Mouse (Mus musculus): ENCODE measurements around the gene Ces1b.

Gene Ces1b

DNA sequence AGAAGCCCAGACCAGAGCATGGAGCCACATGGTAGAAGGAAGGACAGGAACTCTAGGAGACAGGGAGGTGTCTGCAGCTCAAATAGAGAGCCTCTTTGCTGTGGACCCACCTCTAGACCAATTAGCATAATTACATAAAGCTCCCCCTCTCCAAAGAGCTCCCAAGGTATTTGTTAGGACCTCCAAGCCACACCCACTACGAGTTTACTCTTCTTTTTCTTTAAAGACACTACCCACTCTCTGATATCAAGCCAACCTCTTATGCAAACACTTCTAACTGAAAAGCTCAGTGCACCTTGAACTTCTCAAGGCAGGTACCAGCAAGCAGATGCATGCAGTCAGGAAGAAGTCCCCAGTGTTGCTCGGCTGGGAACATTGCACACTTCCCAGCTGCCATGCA, at the start of gene Ces1b:
Gene Ces1b, minus strand, starts transcription at position 131 of the 400 bp plus-strand sequence.
- ATAC-seq (ENCODE audit: insufficient number of reproducible peaks, low FRiP score, low TSS enrichment), result no peak

DNA sequence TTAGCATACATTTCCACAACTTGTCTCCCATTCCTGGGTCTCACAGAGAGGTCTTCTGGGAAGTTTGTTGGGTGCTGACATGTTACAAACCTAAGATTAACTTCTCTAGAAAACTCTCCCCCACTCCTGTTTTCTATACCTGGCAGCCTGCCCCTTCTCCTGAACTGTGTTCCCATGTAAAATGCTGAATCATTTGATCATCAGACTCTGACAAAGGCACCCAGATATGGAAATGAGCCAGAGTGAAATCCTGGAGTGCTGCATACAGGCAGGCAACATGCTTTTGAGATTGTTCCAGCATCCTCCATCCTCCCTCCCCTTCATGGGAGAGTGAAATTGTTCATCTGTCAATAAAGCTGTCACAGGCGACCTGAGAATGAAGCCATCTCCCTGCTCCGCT, 46.7 kb upstream of the Ces1b start:
- ATAC-seq (ENCODE audit: insufficient number of reproducible peaks, low FRiP score, low TSS enrichment), result no peak

- no peak for ATAC-seq (ENCODE audit: insufficient number of reproducible peaks, low FRiP score, low TSS enrichment)
Measured at GRCm38 (mm10) chr8:93122005-93122404, 42.2 kb upstream of the Ces1b start.

GRCm38 (mm10) chr8:93095376-93095775, 15.6 kb upstream of the Ces1b start:
- peak; percentile 76; the same call in 1 of the 2 replicates for ATAC-seq (ENCODE audit: insufficient number of reproducible peaks, low FRiP score, low TSS enrichment)

DNA sequence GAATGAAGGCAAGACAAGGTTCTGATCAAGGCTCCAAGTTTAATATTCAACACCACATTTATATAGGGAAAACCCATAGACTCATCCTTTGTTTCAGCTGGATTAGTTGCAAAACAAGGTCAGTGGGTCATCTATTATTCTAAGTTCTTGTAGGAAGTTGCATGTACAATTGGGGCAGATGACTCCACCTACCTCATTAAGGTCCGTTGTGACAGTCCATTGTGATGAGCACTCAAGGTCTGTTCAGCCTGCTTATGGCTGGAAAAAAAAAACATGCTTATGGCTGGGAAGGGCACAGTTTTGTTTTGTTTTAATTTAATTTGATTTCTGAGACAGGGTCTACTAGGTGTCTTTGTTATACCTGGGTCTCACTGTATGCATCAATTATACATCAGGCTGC, 11.5 kb upstream of the Ces1b start:
- ATAC-seq (ENCODE audit: insufficient number of reproducible peaks, low FRiP score, low TSS enrichment), result no peak

DNA sequence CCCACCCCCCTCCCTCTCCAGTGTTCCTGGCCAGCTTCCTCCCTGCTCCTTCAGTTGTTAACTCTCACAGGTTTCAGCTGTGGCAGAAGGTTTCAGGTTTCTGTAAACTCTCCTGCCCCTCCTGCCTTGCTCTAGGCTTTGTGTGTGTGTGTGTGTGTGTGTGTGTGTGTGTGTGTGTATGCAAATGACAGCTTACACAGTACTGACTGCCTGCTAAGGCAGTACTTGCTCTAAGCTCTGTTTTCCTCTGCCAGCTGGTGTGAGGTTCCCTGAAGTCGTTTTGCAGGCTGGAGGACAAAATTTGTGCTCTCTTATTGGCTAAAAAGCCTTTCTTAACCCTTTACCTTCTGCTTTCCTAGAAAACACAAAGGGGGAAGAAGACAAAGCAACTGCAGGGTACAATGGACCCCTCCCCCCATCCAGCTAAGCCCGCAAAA, 8.9 kb upstream of the Ces1b start:
- ATAC-seq (ENCODE audit: insufficient number of reproducible peaks, low FRiP score, low TSS enrichment), result no peak

GRCm38 (mm10) chr8:93088193-93088592, 8.4 kb upstream of the Ces1b start:
- no peak for ATAC-seq (ENCODE audit: insufficient number of reproducible peaks, low FRiP score, low TSS enrichment)

GRCm38 (mm10) chr8:93075251-93075650, 4.6 kb downstream of the Ces1b start:
- no peak for ATAC-seq (ENCODE audit: insufficient number of reproducible peaks, low FRiP score, low TSS enrichment)

GRCm38 (mm10) chr8:93063416-93064117, 16.2 kb downstream of the Ces1b start:
- ATAC-seq (ENCODE audit: insufficient number of reproducible peaks, low FRiP score, low TSS enrichment), result no peak

DNA sequence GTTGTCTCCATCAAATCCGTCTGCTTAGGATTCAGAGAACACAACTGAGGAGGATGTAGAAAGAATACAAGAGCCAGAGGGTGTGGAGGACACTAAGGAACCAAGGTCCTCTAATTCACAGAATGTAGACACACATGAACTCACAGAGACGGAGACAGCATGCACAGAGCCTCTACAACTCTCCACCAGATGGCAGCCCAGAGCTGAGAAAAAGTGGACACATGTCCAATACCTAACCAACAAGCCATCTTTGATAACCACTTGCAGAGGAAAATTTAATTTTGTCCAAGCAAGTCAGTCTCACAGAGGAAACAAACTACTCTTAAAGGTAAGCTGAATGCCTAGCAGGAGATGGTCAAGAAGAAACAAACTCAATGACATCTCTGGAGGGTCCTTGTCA, 20.6 kb downstream of the Ces1b start:
- peak; percentile 31; the same call in 1 of the 2 replicates for ATAC-seq (ENCODE audit: insufficient number of reproducible peaks, low FRiP score, low TSS enrichment)

- no peak for ATAC-seq (ENCODE audit: insufficient number of reproducible peaks, low FRiP score, low TSS enrichment)
Measured at GRCm38 (mm10) chr8:93055238-93055637, 24.6 kb downstream of the Ces1b start.

DNA sequence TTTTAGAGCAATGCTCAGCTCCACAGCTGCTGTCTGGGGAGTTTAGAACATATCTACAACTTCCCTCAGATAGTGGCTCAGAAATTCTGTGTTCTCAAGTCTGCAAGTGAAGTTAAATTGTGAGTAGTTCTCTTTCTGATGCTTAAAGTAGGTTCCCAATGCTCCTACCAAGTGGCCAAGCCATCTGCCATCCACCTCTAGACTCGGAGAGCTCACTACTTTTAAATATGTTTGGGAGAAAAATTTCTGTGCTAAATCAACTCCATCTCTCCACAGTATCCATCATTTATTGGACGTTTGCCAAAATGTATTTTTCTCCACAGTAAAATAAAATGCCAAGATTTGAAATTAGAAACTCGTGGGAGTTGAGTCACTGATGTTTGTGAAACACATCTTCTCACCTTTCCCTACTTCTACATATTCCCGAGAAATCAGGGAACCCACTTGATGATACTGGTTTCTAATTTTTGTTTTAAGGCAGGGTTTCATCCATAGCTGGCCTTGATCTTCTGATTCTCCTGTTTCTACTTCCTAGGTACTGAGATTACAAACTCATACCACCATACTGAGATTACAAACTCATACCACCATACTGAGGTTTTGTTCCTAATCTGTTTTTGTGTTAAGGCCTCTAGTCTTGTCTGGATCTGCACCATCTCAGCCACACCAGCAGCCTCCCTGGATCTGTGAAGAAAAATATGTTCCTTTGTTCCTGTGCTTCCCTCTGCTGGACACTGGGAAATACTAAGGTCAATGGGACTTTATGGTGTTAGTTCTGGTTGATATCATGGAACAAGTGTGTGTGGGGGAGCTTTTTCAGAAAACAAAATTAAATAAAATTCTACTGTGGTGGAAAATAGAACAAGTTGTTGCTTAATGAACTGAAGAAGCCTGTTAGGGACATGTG, 31.1 kb downstream of the Ces1b start:
- ATAC-seq (ENCODE audit: insufficient number of reproducible peaks, low FRiP score, low TSS enrichment), result no peak

DNA sequence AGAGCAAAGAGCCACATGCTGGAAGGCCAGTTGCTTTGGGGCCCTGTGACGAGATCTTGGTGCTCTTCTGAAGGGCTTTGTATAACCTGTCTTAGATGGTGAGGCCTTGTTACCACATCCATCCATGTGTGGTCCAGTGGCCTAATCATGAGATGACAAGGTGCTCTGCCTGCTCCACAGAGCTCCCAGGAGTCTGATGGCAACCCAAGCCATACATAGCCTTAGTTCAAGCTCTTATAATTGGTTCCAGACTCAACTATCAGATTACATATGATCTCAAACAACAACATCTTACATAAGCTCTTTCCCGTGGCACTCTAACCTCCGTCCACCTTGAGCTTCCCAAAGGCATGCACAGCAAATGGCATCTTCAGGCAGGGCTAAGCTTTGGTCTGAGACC, 31.7 kb downstream of the Ces1b start, which contains the start of gene Ces1a:
Gene Ces1a, minus strand, starts transcription at position 101 of the 400 bp plus-strand sequence.
- no peak for ATAC-seq (ENCODE audit: insufficient number of reproducible peaks, low FRiP score, low TSS enrichment)

- no peak for ATAC-seq (ENCODE audit: insufficient number of reproducible peaks, low FRiP score, low TSS enrichment)
Measured at GRCm38 (mm10) chr8:93043083-93043482, 36.7 kb downstream of the Ces1b start.

DNA sequence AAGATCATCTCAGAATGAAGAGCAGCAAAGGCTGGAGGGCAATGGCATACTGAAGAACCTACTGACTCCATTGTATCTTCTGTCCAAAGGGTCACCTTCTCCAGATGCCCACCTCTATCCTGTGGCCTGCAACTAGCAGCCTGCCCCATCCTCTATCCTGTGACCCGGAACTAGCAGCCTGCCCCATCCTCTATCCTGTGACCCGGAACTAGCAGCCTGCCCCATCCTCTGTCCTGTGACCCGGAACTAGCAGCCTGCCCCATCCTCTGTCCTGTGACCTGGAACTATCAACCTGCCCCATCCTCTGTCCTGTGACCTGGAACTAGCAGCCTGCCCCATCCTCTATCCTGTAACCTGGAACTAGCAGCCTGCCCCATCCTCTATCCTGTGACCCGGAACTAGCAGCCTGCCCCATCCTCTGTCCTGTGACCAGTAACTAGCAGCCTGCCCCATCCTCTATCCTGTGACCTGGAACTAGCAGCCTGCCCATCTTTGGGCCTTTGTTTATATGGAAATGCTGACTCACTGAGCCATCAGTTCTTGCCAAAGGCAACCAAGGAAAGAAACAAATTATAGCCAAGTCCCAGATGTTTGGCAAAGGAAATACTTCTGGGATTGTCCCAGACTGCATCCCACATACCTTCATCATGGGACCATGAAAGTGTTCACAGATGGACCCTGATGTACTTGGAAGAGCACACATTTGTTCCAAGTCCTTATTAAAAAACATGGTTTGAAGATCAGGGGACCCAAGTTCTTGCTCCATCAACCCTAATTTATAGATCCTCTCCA, 38.8 kb downstream of the Ces1b start:
- ATAC-seq (ENCODE audit: insufficient number of reproducible peaks, low FRiP score, low TSS enrichment), result no peak

- no peak for ATAC-seq (ENCODE audit: insufficient number of reproducible peaks, low FRiP score, low TSS enrichment)
Measured at GRCm38 (mm10) chr8:93040256-93040655, 39.6 kb downstream of the Ces1b start.

DNA sequence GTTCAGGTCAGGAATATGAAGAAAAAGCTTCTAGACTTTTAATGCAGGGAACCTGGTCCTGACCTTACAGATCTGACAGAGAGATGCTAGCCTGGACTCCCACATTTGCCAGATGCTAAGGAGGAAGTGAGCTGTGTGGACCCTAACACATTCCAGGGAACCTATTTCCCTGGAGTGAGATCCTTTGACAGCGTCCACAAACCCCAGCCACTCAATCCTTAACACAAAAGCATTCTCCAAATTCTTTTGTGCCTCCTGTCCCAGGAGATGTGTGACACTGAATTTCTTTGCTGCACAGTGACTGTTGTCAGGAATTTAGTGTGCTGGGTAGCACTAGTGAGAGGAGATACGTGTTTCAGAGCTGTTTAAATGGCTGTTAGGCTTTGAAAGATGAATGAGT, 41.0 kb downstream of the Ces1b start:
- no peak for ATAC-seq (ENCODE audit: insufficient number of reproducible peaks, low FRiP score, low TSS enrichment)

DNA sequence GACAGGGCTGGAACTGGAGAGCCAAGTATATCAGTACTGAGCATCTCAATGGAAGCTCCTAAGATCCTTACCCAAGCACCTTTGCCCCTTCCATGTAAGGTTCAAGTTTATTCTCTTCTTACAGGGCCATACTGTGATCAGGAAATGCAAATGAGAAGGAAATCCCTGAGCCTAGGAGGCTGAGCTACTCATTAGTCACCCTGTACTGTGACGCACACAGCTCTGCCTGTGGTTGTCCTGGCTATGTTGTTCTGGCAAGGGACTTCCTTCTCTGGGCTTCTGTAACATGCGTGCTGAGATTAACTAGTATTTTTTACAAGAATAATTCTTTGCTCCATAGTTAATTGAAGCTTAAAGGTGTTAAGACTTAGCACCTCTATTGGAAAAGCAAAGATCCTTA, 49.2 kb downstream of the Ces1b start:
- no peak for ATAC-seq (ENCODE audit: insufficient number of reproducible peaks, low FRiP score, low TSS enrichment)

DNA sequence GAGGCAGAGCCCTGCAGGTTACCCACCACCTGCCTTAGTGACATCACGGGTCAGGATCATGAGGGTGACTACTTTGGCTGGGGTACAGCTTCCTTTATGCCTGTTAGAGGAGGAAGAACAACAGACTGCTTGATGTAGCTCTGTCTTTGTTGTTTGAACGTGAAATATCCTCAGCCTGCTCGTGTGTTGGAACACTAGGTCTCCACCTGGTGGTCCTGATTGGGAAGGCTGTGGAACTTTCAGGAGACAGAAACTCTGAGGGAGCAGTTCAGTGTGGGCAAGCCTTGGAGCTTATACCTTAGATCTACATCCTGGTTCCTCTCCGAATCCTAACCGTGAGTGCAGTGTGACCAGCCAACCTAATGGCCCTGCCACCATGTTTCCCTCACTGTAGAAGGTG, 58.1 kb downstream of the Ces1b start:
- no peak for ATAC-seq (ENCODE audit: insufficient number of reproducible peaks, low FRiP score, low TSS enrichment)

GRCm38 (mm10) chr8:93014300-93014699, 65.5 kb downstream of the Ces1b start:
- ATAC-seq (ENCODE audit: insufficient number of reproducible peaks, low FRiP score, low TSS enrichment), result no peak

- no peak for ATAC-seq (ENCODE audit: insufficient number of reproducible peaks, low FRiP score, low TSS enrichment)
Measured at GRCm38 (mm10) chr8:93012226-93012625, 67.6 kb downstream of the Ces1b start.
